Mouse (Mus musculus) hindbrain, embryonic 13.5 days (tissue): ENCODE measurements around the gene Cdh12. TPM values are rescaled to one million over a fixed set of nuclear protein-coding genes. Genes with fewer than 3 reads are reported as not detected.
"Not testable (repeated sequence)": the region's sequence is repeated elsewhere in the genome, so short reads cannot be mapped to it uniquely, and the experiment has no call there.

ENCODE experiments used
- ATAC-seq: fragments of 200-750 bp; cut with Nextera tagmentation; 2 replicates; pipeline ENCODE4 v1.8.0; 2017; ENCODE audit warnings: moderate TSS enrichment; ENCODE audit not compliant: low FRiP score
- H3K27ac ChIP-seq: fragments of 300-500 bp; sonication (generic); 2 replicates; pipeline ENCODE4 v1.5.1; 2015; ENCODE audit warnings: inconsistent platforms, mild to moderate bottlenecking, moderate library complexity
- H3K27me3 ChIP-seq: fragments of 300-500 bp; sonication (generic); 2 replicates; pipeline ENCODE4 v1.6.1; 2015; ENCODE audit warnings: mild to moderate bottlenecking, inconsistent platforms
- H3K36me3 ChIP-seq: fragments of 300-500 bp; sonication (generic); 2 replicates; pipeline ENCODE4 v1.6.1; 2015; ENCODE audit warnings: mild to moderate bottlenecking, inconsistent platforms
- H3K4me1 ChIP-seq: fragments of 300-500 bp; sonication (generic); replicated peaks from 2 replicates; pipeline ENCODE4 v1.6.1; 2015; ENCODE audit warnings: inconsistent platforms
- H3K4me2 ChIP-seq: fragments of 300-500 bp; sonication (generic); 2 replicates; pipeline ENCODE4 v1.6.1; 2015; ENCODE audit warnings: inconsistent platforms, mild to moderate bottlenecking, moderate library complexity
- H3K4me3 ChIP-seq: fragments of 300-500 bp; sonication (generic); 2 replicates; pipeline ENCODE4 v1.5.1; 2015; ENCODE audit warnings: mild to moderate bottlenecking, inconsistent platforms
- H3K9ac ChIP-seq: fragments of 300-500 bp; sonication (generic); 2 replicates; pipeline ENCODE4 v1.6.1; 2015; ENCODE audit warnings: mild to moderate bottlenecking, inconsistent platforms
- H3K9me3 ChIP-seq: fragments of 300-500 bp; sonication (generic); 2 replicates; pipeline ENCODE4 v1.6.1; 2016; ENCODE audit warnings: inconsistent platforms
- WGBS: fragments of 180-500 bp; shearing (Covaris S2); methylation state at CpG from one replicate; pipeline ENCODE4 v1.1.7; 2015; 5-methylcytosine and 5-hydroxymethylcytosine counted together
- polyA plus RNA-seq: library from polyadenylated mRNA; unstranded; fragments of >200 nt; fragmentation: Nextera tagmentation; extraction: Ambion mirVana; gene quantifications from 2 replicates; pipeline ENCODE4 v1.2.1, GENCODE M21; 2015

Gene Cdh12
- polyA plus RNA-seq, 1 experiment from 2014 or later = 4.6 TPM

GRCm38 (mm10) chr15:20971041-20971440 lies 522.0 kb downstream of the Cdh12 start:
- Histone ChIP-seq H3K9me3 (no peaks in the 10 kb centered on the region), H3K4me1 (no peaks in the 10 kb centered on the region), H3K4me3 (no peak overlapping the region), H3K27me3 (no peaks in the 10 kb centered on the region), H3K9ac (no peak overlapping the region), H3K36me3 (no peaks in the 10 kb centered on the region), H3K27ac (no peak overlapping the region), H3K4me2 (no peak overlapping the region)
- WGBS = 89% methylated on average over 2 of the region's 2 CpGs
- no peak for ATAC-seq

DNA sequence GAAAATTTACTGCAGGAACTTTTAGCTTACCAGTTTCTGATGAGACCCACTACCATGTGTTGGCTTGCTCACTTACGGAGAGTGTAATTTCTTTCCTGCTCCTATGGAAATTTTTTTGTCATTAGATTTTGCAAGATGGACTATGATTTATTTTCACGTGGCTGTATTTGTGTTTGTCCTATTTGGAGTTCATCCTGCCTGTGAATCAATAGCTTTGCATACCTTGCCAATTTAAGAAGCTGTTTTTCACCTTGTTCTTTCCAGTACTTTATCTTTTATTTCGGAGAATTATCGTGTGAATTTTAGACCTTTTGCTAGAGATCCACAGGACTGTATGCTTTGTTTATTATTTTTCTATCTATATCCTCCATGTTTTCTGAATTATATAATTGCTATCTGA lies 551.5 kb downstream of the Cdh12 start:
- Histone ChIP-seq H3K27me3 (no peaks in the 10 kb centered on the region), H3K4me2 (no peak overlapping the region), H3K9ac (no peak overlapping the region), H3K27ac (no peak overlapping the region), H3K9me3 (no peaks in the 10 kb centered on the region), H3K4me3 (no peak overlapping the region), H3K4me1 (no peaks in the 10 kb centered on the region), H3K36me3 (no peaks in the 10 kb centered on the region)
- no peak for ATAC-seq
- WGBS = 85% methylated on average over 4 of the region's 4 CpGs

GRCm38 (mm10) chr15:21007931-21008330 lies 558.9 kb downstream of the Cdh12 start:
- ATAC-seq = no peak

DNA sequence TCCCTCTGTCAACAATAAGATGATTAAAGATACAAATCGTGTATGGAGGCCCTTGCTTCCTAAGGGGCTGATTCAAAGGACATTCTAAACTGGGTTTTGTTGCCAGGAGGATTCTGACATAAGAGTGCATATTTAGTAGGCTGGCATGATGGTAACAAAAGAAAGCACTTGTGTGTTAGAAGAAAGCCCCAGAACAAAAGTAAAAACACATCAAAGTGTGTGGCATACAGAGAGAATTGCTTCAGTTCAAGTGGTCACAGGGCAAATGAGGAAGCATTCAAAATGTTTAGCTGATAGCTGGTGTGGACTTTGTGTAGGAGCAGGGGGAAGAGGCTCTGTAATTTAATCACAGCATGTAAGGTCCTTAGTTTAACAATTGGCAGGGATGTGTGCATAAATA lies 559.4 kb downstream of the Cdh12 start:
- Histone ChIP-seq H3K27me3 (no peaks in the 10 kb centered on the region), H3K4me1 (peaks cover 10% of the 10 kb centered on the region; the same call in 1 of the 2 replicates), H3K36me3 (no peaks in the 10 kb centered on the region), H3K27ac (no peak overlapping the region), H3K9me3 (no peaks in the 10 kb centered on the region), H3K4me3 (no peak overlapping the region), H3K4me2 (no peak overlapping the region), H3K9ac (no peak overlapping the region)
- 12% methylated on average over 1 of the region's 1 CpGs for WGBS
- ATAC-seq = 0 out of 2 replicates have a peak, but pooled peaks have one; percentile 38

More at GRCm38 (mm10) chr15:21007931-21008330, 558.9 kb downstream of the Cdh12 start:
- H3K36me3 ChIP-seq = no peaks in the 10 kb centered on the region
- no peak overlapping the region for H3K4me3 ChIP-seq
- H3K4me1 ChIP-seq = peaks cover 10% of the 10 kb centered on the region; the same call in 1 of the 2 replicates
- no peaks in the 10 kb centered on the region for H3K9me3 ChIP-seq
- WGBS = 76% methylated on average over 2 of the region's 2 CpGs
- no peak overlapping the region for H3K4me2 ChIP-seq
- H3K27me3 ChIP-seq = no peaks in the 10 kb centered on the region
- no peak overlapping the region for H3K27ac ChIP-seq
- H3K9ac ChIP-seq = no peak overlapping the region

DNA sequence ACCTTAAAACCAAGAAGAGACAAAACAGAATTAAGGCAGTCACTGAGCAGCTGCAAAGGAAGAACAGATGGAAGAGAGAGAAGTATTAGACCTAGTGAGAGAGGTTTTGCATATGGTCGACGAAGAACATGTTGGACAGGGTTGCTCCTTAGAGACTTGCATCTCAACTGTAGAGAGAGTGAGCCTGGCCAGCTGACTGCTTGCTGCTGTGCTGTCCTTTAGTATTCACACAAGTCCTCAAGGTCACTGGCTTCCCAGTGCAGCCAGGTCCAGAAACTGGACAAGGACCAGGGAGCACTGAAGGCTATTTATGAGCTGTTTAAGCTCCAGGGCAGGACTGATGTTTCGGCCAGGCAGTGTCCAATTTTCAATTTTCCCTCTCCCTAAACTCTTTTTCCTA lies 559.9 kb downstream of the Cdh12 start:
- WGBS = 40% methylated on average over 3 of the region's 3 CpGs
- Histone ChIP-seq H3K9ac (no peak overlapping the region), H3K27ac (no peak overlapping the region), H3K27me3 (no peaks in the 10 kb centered on the region), H3K9me3 (no peaks in the 10 kb centered on the region), H3K36me3 (no peaks in the 10 kb centered on the region), H3K4me3 (no peak overlapping the region), H3K4me2 (no peak overlapping the region), H3K4me1 (peaks cover 10% of the 10 kb centered on the region; the same call in 1 of the 2 replicates)
- ATAC-seq = peak; percentile 62

- no peak for ATAC-seq
- Histone ChIP-seq H3K27ac (no peak overlapping the region), H3K36me3 (no peaks in the 10 kb centered on the region), H3K4me2 (no peak overlapping the region), H3K4me3 (no peak overlapping the region), H3K9ac (no peak overlapping the region), H3K9me3 (no peaks in the 10 kb centered on the region), H3K27me3 (no peaks in the 10 kb centered on the region), H3K4me1 (no peaks in the 10 kb centered on the region)
- WGBS = 78% methylated on average over 1 of the region's 1 CpGs
These were observed 614.6 kb downstream of the Cdh12 start for GRCm38 (mm10) chr15:21063683-21064082.

DNA sequence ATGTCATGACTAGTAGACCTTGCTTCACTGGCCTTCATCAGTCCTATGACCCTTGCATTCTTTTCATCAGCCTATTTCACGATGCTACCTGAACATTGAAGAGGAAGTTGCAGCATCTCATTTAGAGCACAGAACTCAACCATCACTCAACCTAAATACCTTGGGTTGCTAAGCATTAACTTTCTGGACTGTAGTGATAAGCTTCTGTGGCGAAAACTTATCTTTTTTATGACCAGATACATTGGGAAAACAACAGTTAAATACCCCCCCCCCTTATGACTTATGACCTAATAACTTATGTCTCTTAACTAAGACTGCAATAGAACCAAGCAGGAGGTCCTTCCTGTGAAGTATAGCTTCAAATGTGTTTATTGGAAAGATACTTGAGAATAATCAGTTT lies 620.2 kb downstream of the Cdh12 start:
- Histone ChIP-seq H3K4me3 (no peak overlapping the region), H3K9ac (no peak overlapping the region), H3K27me3 (no peaks in the 10 kb centered on the region), H3K4me2 (no peak overlapping the region), H3K36me3 (no peaks in the 10 kb centered on the region), H3K9me3 (no peaks in the 10 kb centered on the region), H3K4me1 (no peaks in the 10 kb centered on the region), H3K27ac (no peak overlapping the region)
- 89% methylated on average over 2 of the region's 2 CpGs for WGBS
- ATAC-seq = no peak

DNA sequence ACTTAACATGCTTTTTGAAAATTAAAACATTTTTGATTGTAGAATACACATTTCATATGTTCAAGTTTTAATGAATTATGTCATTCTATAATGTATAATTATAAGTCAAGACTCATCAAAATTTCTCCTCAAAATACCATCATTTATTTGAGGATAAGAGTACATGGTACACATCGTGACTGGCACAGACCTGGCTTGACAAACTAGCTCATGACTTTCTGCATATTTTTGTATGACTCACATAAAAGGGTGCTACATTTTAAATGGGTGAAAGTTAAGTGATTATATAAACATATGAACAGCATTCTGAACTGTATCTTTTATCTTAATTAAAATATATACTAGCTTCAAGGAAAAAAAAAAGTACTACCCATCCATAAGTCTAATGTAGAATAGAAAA lies 643.8 kb downstream of the Cdh12 start:
- Histone ChIP-seq H3K36me3 (no peaks in the 10 kb centered on the region), H3K4me2 (no peak overlapping the region), H3K9ac (no peak overlapping the region), H3K27me3 (no peaks in the 10 kb centered on the region), H3K27ac (no peak overlapping the region), H3K9me3 (no peaks in the 10 kb centered on the region), H3K4me3 (no peak overlapping the region), H3K4me1 (no peaks in the 10 kb centered on the region)
- WGBS = 92% methylated on average over 1 of the region's 1 CpGs
- no peak for ATAC-seq

DNA sequence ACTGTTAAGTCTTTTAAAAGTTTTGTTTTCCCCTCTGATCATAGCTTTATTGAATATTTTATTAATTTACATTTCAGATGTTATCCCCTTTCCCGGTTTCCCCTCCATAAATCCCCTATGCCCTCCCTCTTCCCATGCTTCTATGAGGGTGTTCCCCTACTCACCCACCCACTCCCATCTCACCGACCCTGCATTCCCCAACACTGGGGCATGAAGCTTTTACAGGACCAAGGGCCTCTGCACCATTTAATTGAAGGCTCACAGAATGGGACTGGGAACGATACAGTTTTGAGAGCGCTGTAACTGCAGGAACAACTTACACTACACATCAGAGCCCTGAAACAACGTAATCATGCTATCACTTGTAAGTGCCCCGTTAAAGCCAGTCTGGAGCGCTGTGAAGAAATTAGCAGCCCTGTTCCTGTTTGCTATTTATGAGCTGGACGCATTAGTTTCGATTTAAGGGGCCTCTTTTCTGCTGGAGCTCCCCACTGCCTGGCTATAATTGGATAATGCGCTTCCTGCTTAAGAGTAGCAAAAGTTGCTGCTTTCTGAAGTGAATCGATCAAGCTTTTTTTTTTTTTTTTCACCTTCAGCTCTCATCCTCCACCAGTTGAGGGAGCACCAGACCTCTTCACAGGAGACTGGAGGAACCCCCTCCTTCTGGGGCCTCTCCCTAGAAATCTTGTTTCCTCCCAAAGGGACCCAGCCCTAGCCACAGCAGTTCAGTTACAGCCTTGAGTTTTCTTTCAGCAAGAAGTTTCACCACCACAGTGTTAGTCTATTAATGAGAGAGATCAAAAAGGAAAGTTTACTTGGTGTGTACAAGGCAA lies 660.2 kb downstream of the Cdh12 start:
- peak overlapping the region; percentile 38 for H3K4me2 ChIP-seq
- H3K4me3 ChIP-seq = peak overlapping the region; percentile 14
- no peak overlapping the region for H3K27ac ChIP-seq
- no peaks in the 10 kb centered on the region for H3K9me3 ChIP-seq
- WGBS = 25% methylated on average over 11 of the region's 11 CpGs
- H3K9ac ChIP-seq = no peak overlapping the region
- ATAC-seq = peak; percentile 72
- H3K4me1 ChIP-seq = peaks cover 18% of the 10 kb centered on the region; the same call in 1 of the 2 replicates
- H3K36me3 ChIP-seq = no peaks in the 10 kb centered on the region
- peaks cover 4% of the 10 kb centered on the region; the same call in 1 of the 2 replicates for H3K27me3 ChIP-seq

DNA sequence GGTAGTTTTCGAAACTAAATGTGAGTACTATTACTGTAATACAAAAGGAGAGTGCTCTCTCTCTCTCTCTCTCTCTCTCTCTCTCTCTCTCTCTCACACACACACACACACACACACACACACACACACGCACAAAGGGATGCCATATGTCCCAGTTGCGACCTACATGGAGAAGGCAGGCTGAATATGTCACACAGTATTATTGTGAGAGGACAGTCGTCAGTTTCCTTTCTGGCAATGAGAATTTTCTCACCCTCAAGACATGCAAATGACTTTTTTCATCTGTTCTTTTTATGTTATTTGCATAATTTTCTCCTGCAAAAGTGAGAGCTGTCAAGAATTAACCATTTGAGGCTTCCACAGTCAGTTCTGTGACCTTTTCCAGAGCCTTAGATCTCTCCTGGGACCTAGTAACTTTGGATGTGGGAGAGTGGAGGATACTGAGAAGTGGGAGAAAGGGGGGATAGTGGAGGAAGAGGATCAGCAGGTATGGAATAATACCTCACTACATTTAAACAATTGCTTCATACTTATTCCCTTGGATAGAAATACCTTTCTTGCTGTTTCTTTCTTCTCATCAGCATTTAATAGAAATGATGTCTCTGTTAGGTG lies 660.9 kb downstream of the Cdh12 start:
- no peak overlapping the region for H3K4me3 ChIP-seq
- H3K4me1 ChIP-seq = peaks cover 18% of the 10 kb centered on the region; the same call in 1 of the 2 replicates
- no peak; the same call in 1 of the 2 replicates for ATAC-seq
- H3K27me3 ChIP-seq = peaks cover 4% of the 10 kb centered on the region; the same call in 1 of the 2 replicates
- H3K36me3 ChIP-seq = no peaks in the 10 kb centered on the region
- 57% methylated on average over 4 of the region's 4 CpGs for WGBS
- peak overlapping the region; percentile 83; the same call in 1 of the 2 replicates for H3K4me2 ChIP-seq
- no peaks in the 10 kb centered on the region for H3K9me3 ChIP-seq
- H3K27ac ChIP-seq = no peak overlapping the region
- H3K9ac ChIP-seq = no peak overlapping the region

- H3K27ac ChIP-seq = peak overlapping the region; percentile 74
- peak overlapping the region; percentile 83 for H3K4me2 ChIP-seq
- WGBS = 14% methylated on average over 23 of the region's 23 CpGs
- no peaks in the 10 kb centered on the region for H3K36me3 ChIP-seq
- H3K9me3 ChIP-seq = no peaks in the 10 kb centered on the region
- ATAC-seq = peak; percentile 57
- peaks cover 4% of the 10 kb centered on the region; the same call in 1 of the 2 replicates for H3K27me3 ChIP-seq
- peak overlapping the region; percentile 68 for H3K9ac ChIP-seq
- H3K4me3 ChIP-seq = peak overlapping the region; percentile 49
- H3K4me1 ChIP-seq = peaks cover 18% of the 10 kb centered on the region; the same call in 1 of the 2 replicates
These were observed 662.0 kb downstream of the Cdh12 start for GRCm38 (mm10) chr15:21110874-21111603.

DNA sequence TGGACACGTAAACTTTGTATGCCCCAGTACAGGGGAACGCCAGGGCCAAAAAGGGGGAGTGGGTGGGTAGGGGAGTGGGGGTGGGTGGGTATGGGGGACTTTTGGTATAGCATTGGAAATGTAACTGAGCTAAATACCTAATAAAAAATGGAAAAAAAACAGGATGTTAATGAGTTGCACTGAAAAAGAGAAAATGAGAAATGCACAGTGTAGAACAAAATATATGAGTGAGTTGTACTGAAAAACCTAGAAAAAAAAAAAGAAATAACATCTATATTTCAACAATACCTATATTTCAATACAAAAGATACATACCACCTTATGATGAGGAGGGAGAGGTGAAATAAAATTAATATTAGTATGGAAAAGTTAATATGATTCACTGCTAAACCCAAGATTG lies 665.7 kb downstream of the Cdh12 start:
- H3K27me3 ChIP-seq, H3K4me3 ChIP-seq, H3K9me3 ChIP-seq, H3K27ac ChIP-seq, H3K36me3 ChIP-seq, ATAC-seq, H3K4me2 ChIP-seq, H3K9ac ChIP-seq: not testable (repeated sequence)
- WGBS = no CpG with 5 or more reads among the region's 2 CpGs
- H3K4me1 ChIP-seq = peaks cover 14% of the 10 kb centered on the region; the same call in 1 of the 2 replicates
